8 mouse cellular contexts compared by ENCODE assay signal in genomic region chr15:100636700-100637501, GRCm38 (mm10). TPM values are rescaled to one million over a fixed set of nuclear protein-coding genes. Genes with fewer than 3 reads are reported as not detected.
DNase-seq lines count a peak whose midpoint lies in the region; ATAC-seq lines count a peak whose summit lies in the region.

Smagp (minus strand) TSS chr15:100636940.

- peaks cover 28% of the 10 kb centered on the region for H3K27me3 ChIP-seq in intestine, embryonic 15.5 days (replicated peaks)
- H3K27me3 ChIP-seq in liver, embryonic 16.5 days (ENCODE audit: control insufficient read depth, insufficient read depth, low read depth, low read length), result peaks cover 47% of the 10 kb centered on the region
- peaks cover 60% of the 10 kb centered on the region for H3K27me3 ChIP-seq in neural tube, embryonic 13.5 days

- H3K4me1 ChIP-seq in intestine, embryonic 15.5 days (replicated peaks), result peaks cover 3% of the 10 kb centered on the region; the same call in 1 of the 2 replicates
- peaks cover 12% of the 10 kb centered on the region for H3K4me1 ChIP-seq in liver, embryonic 16.5 days (ENCODE audit: control insufficient read depth, low read depth, low read length)
- H3K4me1 ChIP-seq in neural tube, embryonic 13.5 days (replicated peaks), result peaks cover 16% of the 10 kb centered on the region

- DNase-seq in CD4-positive, CD25-positive, alpha-beta regulatory T cell, adult 2 months (ENCODE audit: low read depth, low spot score), result peak; percentile 44
- DNase-seq in adrenal gland, postnatal 10 days, result peak; percentile 74
- DNase-seq in gonadal fat pad, adult 2 months (ENCODE audit: low read depth), result no peak
- DNase-seq in frontal cortex, adult 2 months (ENCODE audit: extremely low spot score in 1 of 2, low spot score in 1 of 2), result no peak
- DNase-seq in T-cell, adult 2 months (ENCODE audit: low spot score), result no peak

- H3K4me2 ChIP-seq in intestine, embryonic 15.5 days (replicated peaks), result peak within 1 kb of the TSS; percentile 94
- H3K4me2 ChIP-seq in liver, embryonic 16.5 days (ENCODE audit: low read depth, low read length), result peak within 1 kb of the TSS; percentile 68
- H3K4me2 ChIP-seq in neural tube, embryonic 13.5 days, result peak within 1 kb of the TSS; percentile 72

- peak; percentile 79 for ATAC-seq in intestine, embryonic 15.5 days
- ATAC-seq in liver, embryonic 16.5 days (ENCODE audit: low read depth), result peak; percentile 59
- no peak for ATAC-seq in neural tube, embryonic 13.5 days (ENCODE audit: low read depth)

- WGBS in intestine, embryonic 15.5 days, result under 1% methylated on average over 75 of the region's 77 CpGs
- WGBS in liver, embryonic 16.5 days (ENCODE audit: insufficient replicate concordance), result under 1% methylated on average over 76 of the region's 77 CpGs
- under 1% methylated on average over 63 of the region's 77 CpGs for WGBS in neural tube, embryonic 13.5 days

- peak within 1 kb of the TSS; percentile 71 for H3K9ac ChIP-seq in intestine, embryonic 15.5 days
- H3K9ac ChIP-seq in liver, embryonic 16.5 days (ENCODE audit: low read depth, low read length), result peak within 1 kb of the TSS; percentile 57
- peak within 1 kb of the TSS; percentile 56 for H3K9ac ChIP-seq in neural tube, embryonic 13.5 days

- H3K36me3 ChIP-seq in intestine, embryonic 15.5 days, result no peaks in the 10 kb centered on the region
- no peaks in the 10 kb centered on the region for H3K36me3 ChIP-seq in liver, embryonic 16.5 days (ENCODE audit: control insufficient read depth, insufficient read depth)
- H3K36me3 ChIP-seq in neural tube, embryonic 13.5 days, result no peaks in the 10 kb centered on the region

- H3K27ac ChIP-seq in intestine, embryonic 15.5 days, result peak within 1 kb of the TSS; percentile 77
- peak within 1 kb of the TSS; percentile 50 for H3K27ac ChIP-seq in liver, embryonic 16.5 days (ENCODE audit: low read length)
- H3K27ac ChIP-seq in neural tube, embryonic 13.5 days (replicated peaks), result no peak within 1 kb of the TSS

- no peaks in the 10 kb centered on the region for H3K9me3 ChIP-seq in intestine, embryonic 15.5 days
- H3K9me3 ChIP-seq in liver, embryonic 16.5 days (replicated peaks; ENCODE audit: control insufficient read depth, low read length), result no peaks in the 10 kb centered on the region
- no peaks in the 10 kb centered on the region for H3K9me3 ChIP-seq in neural tube, embryonic 13.5 days

- peak within 1 kb of the TSS; percentile 63 for H3K4me3 ChIP-seq in intestine, embryonic 15.5 days (replicated peaks)
- H3K4me3 ChIP-seq in liver, embryonic 16.5 days (ENCODE audit: low read depth, low read length), result peak within 1 kb of the TSS; percentile 65
- H3K4me3 ChIP-seq in neural tube, embryonic 13.5 days, result peak within 1 kb of the TSS; percentile 42

RNA-seq across cellular contexts. Expression of gene Smagp, which starts in this region (rescaled TPM):
- 10 to 100 TPM; 29.6 to 41.6 TPM for total RNA-seq in adrenal gland, postnatal 10 days (2021)
- polyA plus RNA-seq in gonadal fat pad, adult 2 months (2012; rRNA removed), result 94.8 and 140 TPM in 2 replicates
- 37.7 and 41.2 TPM in 2 replicates for polyA plus RNA-seq in intestine, embryonic 15.5 days (2015; fragmentation: Nextera tagmentation; extraction: Ambion mirVana)
- polyA plus RNA-seq in liver, embryonic 16.5 days (2015; fragmentation: Nextera tagmentation; extraction: Ambion mirVana), result 9.1 and 9.3 TPM in 2 replicates
- polyA plus RNA-seq in neural tube, embryonic 13.5 days (2015; fragmentation: Nextera tagmentation; extraction: Ambion mirVana), result 3.1 and 4.1 TPM in 2 replicates
- 4.5 and 5.3 TPM in 2 replicates for polyA plus RNA-seq in frontal cortex, adult 2 months (2012; rRNA removed)

Comparison
In these comparisons a context has a peak if more than half of its experiments do, and no peak if none do; other contexts are left out.
1. DNase-seq: peak in CD4-positive, CD25-positive, alpha-beta regulatory T cell, adult 2 months (single experiment) and adrenal gland, postnatal 10 days (single experiment); none in gonadal fat pad, adult 2 months (single experiment), frontal cortex, adult 2 months (0 of 2) and T-cell, adult 2 months (single experiment).
2. Peak in every context shown above with its lines, with median percentiles within 50 percentile points of each other: H3K4me2 ChIP-seq, H3K4me3 ChIP-seq and H3K9ac ChIP-seq.